Mouse (Mus musculus): ENCODE results near the gene Tmem106a. TPM values are rescaled to one million over a fixed set of nuclear protein-coding genes. Genes with fewer than 3 reads are reported as not detected.
A peak's percentile ranks its signal among the peaks of the same experiment; 100 is the strongest.

The Tmem106a gene
- 0.05 TPM in 1 of 2 replicates, not detected in the other for polyA plus RNA-seq (2012)

GRCm38 (mm10) chr11:101582054-101583035 lies at the start of gene Tmem106a:
Gene Tmem106a, plus strand, starts transcription at chr11:101582242.
- H3K9me3 ChIP-seq (ENCODE audit: control insufficient read depth, low read length): no peaks in the 10 kb centered on the region
- TF ChIP-seq TAL1 (IDR thresholded peaks at IDR 0.05; ENCODE audit: low read length) (no peak), GATA1 (IDR thresholded peaks at IDR 0.05; ENCODE audit: low read length) (no peak)
- no peaks in the 10 kb centered on the region for H3K27me3 ChIP-seq (ENCODE audit: control insufficient read depth)
- peaks cover 18% of the 10 kb centered on the region for H3K4me1 ChIP-seq (ENCODE audit: control insufficient read depth)
- H3K36me3 ChIP-seq (ENCODE audit: control insufficient read depth): peaks cover 63% of the 10 kb centered on the region
- H3K4me3 ChIP-seq (replicated peaks): peak within 1 kb of the TSS; percentile 71

GRCm38 (mm10) chr11:101543533-101543932 lies 38.5 kb upstream of the Tmem106a start:
- Histone ChIP-seq H3K27me3 (ENCODE audit: control insufficient read depth) (no peaks in the 10 kb centered on the region), H3K9me3 (ENCODE audit: control insufficient read depth, low read length) (no peaks in the 10 kb centered on the region), H3K4me1 (ENCODE audit: control insufficient read depth) (peaks cover 7% of the 10 kb centered on the region), H3K36me3 (ENCODE audit: control insufficient read depth) (peaks cover 99% of the 10 kb centered on the region), H3K4me3 (replicated peaks) (no peak overlapping the region)
- no peak for TF ChIP-seq TAL1 (IDR thresholded peaks at IDR 0.05; ENCODE audit: low read length)
- no peak for TF ChIP-seq GATA1 (IDR thresholded peaks at IDR 0.05; ENCODE audit: low read length)

- TF ChIP-seq TAL1 (IDR thresholded peaks at IDR 0.05; ENCODE audit: low read length) (no peak), GATA1 (IDR thresholded peaks at IDR 0.05; ENCODE audit: low read length) (no peak)
- no peak overlapping the region for H3K4me3 ChIP-seq (replicated peaks)
- no peaks in the 10 kb centered on the region for H3K9me3 ChIP-seq (ENCODE audit: control insufficient read depth, low read length)
- peaks cover 100% of the 10 kb centered on the region for H3K36me3 ChIP-seq (ENCODE audit: control insufficient read depth)
- H3K4me1 ChIP-seq (ENCODE audit: control insufficient read depth): peaks cover 13% of the 10 kb centered on the region
- H3K27me3 ChIP-seq (ENCODE audit: control insufficient read depth): no peaks in the 10 kb centered on the region
Measured at GRCm38 (mm10) chr11:101544132-101544531, 37.9 kb upstream of the Tmem106a start.

- no peaks in the 10 kb centered on the region for H3K27me3 ChIP-seq (ENCODE audit: control insufficient read depth)
- no peak overlapping the region for H3K4me3 ChIP-seq (replicated peaks)
- peaks cover 28% of the 10 kb centered on the region for H3K4me1 ChIP-seq (ENCODE audit: control insufficient read depth)
- H3K9me3 ChIP-seq (ENCODE audit: control insufficient read depth, low read length): no peaks in the 10 kb centered on the region
- H3K36me3 ChIP-seq (ENCODE audit: control insufficient read depth): peaks cover 71% of the 10 kb centered on the region
- TF ChIP-seq TAL1 (IDR thresholded peaks at IDR 0.05; ENCODE audit: low read length) (no peak), GATA1 (IDR thresholded peaks at IDR 0.05; ENCODE audit: low read length) (no peak)
Measured at GRCm38 (mm10) chr11:101548526-101548925, 33.5 kb upstream of the Tmem106a start.

- no peak for TF ChIP-seq GATA1 (IDR thresholded peaks at IDR 0.05; ENCODE audit: low read length)
- no peak for TF ChIP-seq TAL1 (IDR thresholded peaks at IDR 0.05; ENCODE audit: low read length)
- peaks cover 64% of the 10 kb centered on the region for H3K36me3 ChIP-seq (ENCODE audit: control insufficient read depth)
Measured at GRCm38 (mm10) chr11:101551751-101552475, 30.1 kb upstream of the Tmem106a start, which contains the start of the genes Brca1 and Nbr1. Gene Brca1, minus strand, starts transcription at chr11:101551955. Gene Nbr1, plus strand, starts transcription at chr11:101552149.

GRCm38 (mm10) chr11:101552476-101553300 lies 29.4 kb upstream of the Tmem106a start:
- Histone ChIP-seq H3K9me3 (ENCODE audit: control insufficient read depth, low read length) (no peaks in the 10 kb centered on the region), H3K4me1 (ENCODE audit: control insufficient read depth) (peaks cover 47% of the 10 kb centered on the region), H3K4me3 (replicated peaks) (peak overlapping the region; percentile 73), H3K36me3 (ENCODE audit: control insufficient read depth) (peaks cover 63% of the 10 kb centered on the region), H3K27me3 (ENCODE audit: control insufficient read depth) (no peaks in the 10 kb centered on the region)
- TF ChIP-seq GATA1 (IDR thresholded peaks at IDR 0.05; ENCODE audit: low read length): no peak
- TF ChIP-seq TAL1 (IDR thresholded peaks at IDR 0.05; ENCODE audit: low read length): no peak

More at GRCm38 (mm10) chr11:101551751-101552475, 30.1 kb upstream of the Tmem106a start, which contains the start of the genes Brca1 and Nbr1:
- Histone ChIP-seq H3K9me3 (ENCODE audit: control insufficient read depth, low read length) (no peaks in the 10 kb centered on the region), H3K4me1 (ENCODE audit: control insufficient read depth) (peaks cover 47% of the 10 kb centered on the region), H3K27me3 (ENCODE audit: control insufficient read depth) (no peaks in the 10 kb centered on the region), H3K4me3 (replicated peaks) (peak within 1 kb of the TSS; percentile 73)

GRCm38 (mm10) chr11:101553354-101553930 lies 28.6 kb upstream of the Tmem106a start:
- Histone ChIP-seq H3K4me3 (replicated peaks) (peak overlapping the region; percentile 73), H3K4me1 (ENCODE audit: control insufficient read depth) (peaks cover 47% of the 10 kb centered on the region), H3K9me3 (ENCODE audit: control insufficient read depth, low read length) (no peaks in the 10 kb centered on the region), H3K36me3 (ENCODE audit: control insufficient read depth) (peaks cover 63% of the 10 kb centered on the region), H3K27me3 (ENCODE audit: control insufficient read depth) (no peaks in the 10 kb centered on the region)
- TF ChIP-seq TAL1 (IDR thresholded peaks at IDR 0.05; ENCODE audit: low read length): no peak
- TF ChIP-seq GATA1 (IDR thresholded peaks at IDR 0.05; ENCODE audit: low read length): no peak

GRCm38 (mm10) chr11:101556541-101556940 lies 25.5 kb upstream of the Tmem106a start:
- Histone ChIP-seq H3K27me3 (ENCODE audit: control insufficient read depth) (no peaks in the 10 kb centered on the region), H3K4me3 (replicated peaks) (no peak overlapping the region), H3K9me3 (ENCODE audit: control insufficient read depth, low read length) (no peaks in the 10 kb centered on the region), H3K4me1 (ENCODE audit: control insufficient read depth) (peaks cover 25% of the 10 kb centered on the region), H3K36me3 (ENCODE audit: control insufficient read depth) (peaks cover 72% of the 10 kb centered on the region)
- TF ChIP-seq TAL1 (IDR thresholded peaks at IDR 0.05; ENCODE audit: low read length) (no peak), GATA1 (IDR thresholded peaks at IDR 0.05; ENCODE audit: low read length) (no peak)
